Mouse (Mus musculus) liver, postnatal 0 days (tissue): ENCODE results near the gene Rftn1. TPM values are rescaled to one million over a fixed set of nuclear protein-coding genes. Genes with fewer than 3 reads are reported as not detected.

ENCODE experiments used
- ATAC-seq: fragments of 200-750 bp; cut with Nextera tagmentation; 2 replicates; pipeline ENCODE4 v1.8.0; 2017; ENCODE audit warnings: mild to moderate bottlenecking, moderate library complexity
- DNase-seq: peaks from one replicate; pipeline ENCODE4 v3.0.0-alpha.2; 2016
- H3K27ac ChIP-seq: fragments of 300-500 bp; sonication (generic); 2 replicates; pipeline ENCODE4 v1.5.1; 2014; ENCODE audit warnings: antibody characterized with exemption, moderate library complexity, mild to moderate bottlenecking, low read depth
- H3K27me3 ChIP-seq: fragments of 300-500 bp; sonication (generic); 2 replicates; pipeline ENCODE4 v1.6.1; 2014; ENCODE audit warnings: low read length, control low read depth, mixed read lengths; ENCODE audit not compliant: insufficient read depth
- H3K36me3 ChIP-seq: fragments of 300-500 bp; sonication (generic); replicated peaks from 2 replicates; pipeline ENCODE4 v1.6.1; 2014; ENCODE audit warnings: mild to moderate bottlenecking, control low read depth, low read length, moderate library complexity, mixed read lengths; ENCODE audit not compliant: insufficient read depth
- H3K4me1 ChIP-seq: fragments of 300-500 bp; sonication (generic); 2 replicates; pipeline ENCODE4 v1.6.1; 2014; ENCODE audit warnings: antibody characterized with exemption, mild to moderate bottlenecking, control low read depth; ENCODE audit not compliant: insufficient read depth
- H3K4me2 ChIP-seq: fragments of 300-500 bp; sonication (generic); 2 replicates; pipeline ENCODE4 v1.6.1; 2014; ENCODE audit warnings: low read depth, mild to moderate bottlenecking, low read length, moderate library complexity, mixed read lengths
- H3K4me3 ChIP-seq: fragments of 300-500 bp; sonication (generic); 2 replicates; pipeline ENCODE4 v1.5.1; 2014; ENCODE audit warnings: low read depth, low read length
- H3K9ac ChIP-seq: fragments of 300-500 bp; sonication (generic); replicated peaks from 2 replicates; pipeline ENCODE4 v1.6.1; 2014; ENCODE audit warnings: mild to moderate bottlenecking, moderate library complexity
- H3K9me3 ChIP-seq: fragments of 300-500 bp; sonication (generic); 2 replicates; pipeline ENCODE4 v1.6.1; 2016; ENCODE audit warnings: mild to moderate bottlenecking, control low read depth, low read length, mixed read lengths
- CTCF ChIP-seq: sonication (generic); IDR thresholded peaks from 2 replicates; pipeline ENCODE4 v1.5.1; 2016; ENCODE audit warnings: antibody characterized with exemption, low read depth
- EP300 ChIP-seq: IDR thresholded peaks from 2 replicates; pipeline ENCODE4 v1.6.1; 2016; ENCODE audit warnings: antibody characterized with exemption, low read depth, mild to moderate bottlenecking
- WGBS: fragments of 180-500 bp; shearing (Covaris S2); extraction: QIAGEN DNeasy Blood & Tissue Kit; methylation state at CpG from one replicate; pipeline ENCODE4 v1.1.7; 2014; ENCODE audit not compliant: insufficient replicate concordance; 5-methylcytosine and 5-hydroxymethylcytosine counted together
- polyA plus RNA-seq: library from polyadenylated mRNA; unstranded; fragments of >200 nt; fragmentation: Nextera tagmentation; extraction: Ambion mirVana; gene quantifications from 2 replicates; pipeline ENCODE4 v1.2.1, GENCODE M21; 2015

Gene Rftn1
- polyA plus RNA-seq, 1 experiment from 2014 or later = 6.0 TPM

DNA sequence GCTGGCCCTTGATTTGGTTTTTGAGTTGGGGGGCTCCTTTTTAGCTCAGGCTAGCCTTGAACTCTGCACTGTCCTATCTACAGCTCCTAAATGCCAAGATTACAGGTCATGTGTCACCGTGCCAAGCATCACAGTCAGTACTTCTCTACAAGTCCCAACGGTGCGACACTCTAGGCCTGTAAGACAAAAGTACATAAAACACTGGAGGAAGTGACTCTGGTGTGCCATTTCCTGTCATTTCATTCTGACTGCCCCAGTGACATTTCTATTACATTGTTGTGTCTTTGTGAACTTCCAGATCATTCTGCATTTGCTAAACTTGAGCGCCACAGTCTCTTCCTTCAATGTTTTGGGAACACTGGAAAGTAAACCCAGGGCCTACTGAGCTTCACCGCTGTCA, 4.9 kb downstream of the Rftn1 start:
- H3K4me2 ChIP-seq = no peak overlapping the region
- DNase-seq (no peak), ATAC-seq (no peak)
- H3K4me3 ChIP-seq = no peak overlapping the region
- H3K27me3 ChIP-seq = peaks cover 13% of the 10 kb centered on the region
- peaks cover 4% of the 10 kb centered on the region; the same call in 1 of the 2 replicates for H3K4me1 ChIP-seq
- H3K9ac ChIP-seq = no peak overlapping the region
- TF ChIP-seq EP300 (no peak), CTCF (no peak)
- H3K36me3 ChIP-seq = no peaks in the 10 kb centered on the region
- H3K9me3 ChIP-seq = no peaks in the 10 kb centered on the region
- 54% methylated on average over 5 of the region's 5 CpGs for WGBS
- H3K27ac ChIP-seq = no peak overlapping the region

DNA sequence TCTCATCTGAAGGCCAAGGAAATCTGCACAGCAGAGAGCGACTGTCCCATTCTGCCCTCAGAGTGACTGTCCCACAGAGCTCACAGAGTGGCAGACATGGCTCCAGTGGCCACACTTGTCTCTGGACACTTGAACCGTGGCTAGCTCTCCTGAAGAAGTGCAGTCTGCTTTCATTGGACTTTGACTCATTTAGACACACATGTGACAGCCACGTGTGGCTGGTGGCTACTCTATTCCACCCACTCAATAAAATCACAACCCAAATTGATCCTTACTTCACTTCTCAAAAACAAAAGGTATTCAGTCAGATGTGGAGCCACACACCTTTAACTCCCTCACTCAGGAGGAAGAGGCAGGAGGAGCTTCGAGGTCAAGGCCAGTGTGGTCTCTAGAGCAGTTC, 5.4 kb downstream of the Rftn1 start:
- no peak overlapping the region for H3K9ac ChIP-seq
- TF ChIP-seq CTCF = no peak
- no peak for TF ChIP-seq EP300
- peaks cover 8% of the 10 kb centered on the region for H3K27me3 ChIP-seq
- H3K36me3 ChIP-seq = no peaks in the 10 kb centered on the region
- no peak overlapping the region for H3K4me3 ChIP-seq
- H3K4me2 ChIP-seq = no peak overlapping the region
- no peak for DNase-seq
- no peak for ATAC-seq
- H3K9me3 ChIP-seq = no peaks in the 10 kb centered on the region
- H3K27ac ChIP-seq = no peak overlapping the region
- WGBS = 72% methylated on average over 4 of the region's 4 CpGs
- H3K4me1 ChIP-seq = 0 out of 2 replicates have a peak, but pooled peaks cover 2% of the 10 kb centered on the region

DNA sequence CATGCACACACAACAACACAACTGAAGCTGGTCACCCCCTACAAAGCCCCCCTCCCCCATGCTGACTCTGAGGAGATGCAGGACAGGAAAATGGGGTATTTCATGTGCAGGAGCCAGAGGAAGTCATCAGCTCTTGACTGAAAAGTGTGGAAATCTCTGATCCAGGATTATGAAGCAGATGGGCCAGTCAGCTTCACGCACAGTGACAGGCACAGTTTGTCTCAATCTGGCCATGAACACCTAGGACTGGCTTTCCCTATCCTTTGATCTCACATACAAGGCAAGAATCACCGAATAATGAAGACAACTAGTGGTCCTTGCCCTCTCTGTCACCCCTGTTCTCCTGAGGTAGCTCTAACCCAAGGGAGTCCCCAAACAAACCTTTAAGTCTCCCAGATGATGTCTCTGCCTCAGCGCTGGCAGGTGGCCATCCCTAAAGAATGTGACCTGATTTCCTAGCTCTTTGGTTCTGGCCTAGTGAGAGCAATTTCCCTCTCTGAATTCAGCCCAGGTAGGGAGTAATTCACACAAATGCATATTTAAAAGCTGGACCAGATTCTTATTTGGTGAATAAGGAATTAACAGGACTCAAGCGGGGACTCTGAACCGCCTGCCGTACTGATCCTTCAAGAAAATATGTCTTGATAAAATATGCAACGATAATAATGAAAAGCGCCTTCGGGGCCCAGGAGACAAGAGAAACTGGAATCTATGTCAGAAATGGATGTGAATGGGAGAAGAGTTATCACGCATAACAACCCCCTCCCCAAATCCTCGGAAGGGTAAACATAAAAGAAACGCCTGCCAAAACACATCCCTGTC, 6.0 kb downstream of the Rftn1 start:
- DNase-seq (no peak), ATAC-seq (no peak)
- 82% methylated on average over 12 of the region's 12 CpGs for WGBS
- 0 out of 2 replicates have a peak, but pooled peaks cover 2% of the 10 kb centered on the region for H3K4me1 ChIP-seq
- H3K4me3 ChIP-seq = no peak overlapping the region
- H3K4me2 ChIP-seq = no peak overlapping the region
- H3K27ac ChIP-seq = no peak overlapping the region
- 0 out of 2 replicates have a peak, but pooled peaks cover 1% of the 10 kb centered on the region for H3K27me3 ChIP-seq
- no peaks in the 10 kb centered on the region for H3K9me3 ChIP-seq
- no peaks in the 10 kb centered on the region for H3K36me3 ChIP-seq
- TF ChIP-seq EP300 = no peak
- no peak for TF ChIP-seq CTCF
- no peak overlapping the region for H3K9ac ChIP-seq

DNA sequence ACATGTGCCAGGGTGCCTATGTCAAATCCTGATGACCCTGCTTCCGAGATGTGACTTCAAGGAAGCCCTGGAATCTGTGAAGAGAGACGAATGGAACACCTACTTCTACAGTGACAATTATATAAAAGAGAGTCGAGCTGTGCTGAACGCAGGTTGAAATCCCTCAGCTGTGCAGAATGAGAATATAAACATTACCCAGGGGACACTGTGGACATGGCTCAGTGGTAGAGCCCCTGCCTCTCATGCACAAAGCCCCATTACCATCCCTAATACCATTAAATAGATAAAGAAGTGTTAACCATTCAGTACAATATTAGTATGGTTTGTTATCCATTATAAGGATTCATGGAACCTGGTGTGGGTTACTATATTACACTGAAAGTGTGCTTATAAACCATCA, 7.2 kb downstream of the Rftn1 start:
- 69% methylated on average over 4 of the region's 4 CpGs for WGBS
- DNase-seq (no peak), ATAC-seq (no peak)
- H3K9me3 ChIP-seq = no peaks in the 10 kb centered on the region
- peak overlapping the region; percentile 62 for H3K27ac ChIP-seq
- no peaks in the 10 kb centered on the region for H3K27me3 ChIP-seq
- H3K9ac ChIP-seq = no peak overlapping the region
- H3K4me2 ChIP-seq = no peak overlapping the region
- H3K4me3 ChIP-seq = no peak overlapping the region
- no peaks in the 10 kb centered on the region for H3K36me3 ChIP-seq
- H3K4me1 ChIP-seq = 0 out of 2 replicates have a peak, but pooled peaks cover 2% of the 10 kb centered on the region
- no peak for TF ChIP-seq EP300
- TF ChIP-seq CTCF = no peak

DNA sequence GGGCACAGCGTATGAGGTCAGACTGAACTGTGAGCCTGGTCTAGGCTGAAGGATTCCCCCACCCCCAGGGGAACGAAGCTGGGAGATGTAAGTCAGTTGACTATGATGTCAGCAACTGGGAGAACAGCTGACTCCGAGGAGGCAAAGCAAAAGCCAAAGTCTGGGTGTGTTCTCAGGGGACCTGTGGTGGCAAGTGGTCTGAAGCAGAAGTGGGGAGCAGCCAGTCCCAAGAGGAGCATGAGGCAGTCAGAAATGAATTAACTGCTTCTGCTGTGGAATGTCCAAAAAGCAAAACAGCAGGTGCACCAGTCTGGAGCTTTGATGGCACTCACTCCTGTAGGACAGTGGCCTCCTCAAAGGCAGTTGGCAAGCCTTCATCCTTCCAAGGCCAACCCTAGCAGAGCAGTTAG, 7.9 kb downstream of the Rftn1 start:
- WGBS = 59% methylated on average over 3 of the region's 3 CpGs
- peak; percentile 74 for ATAC-seq
- H3K27me3 ChIP-seq = no peaks in the 10 kb centered on the region
- H3K4me3 ChIP-seq = no peak overlapping the region
- TF ChIP-seq EP300 (no peak), CTCF (no peak)
- H3K9me3 ChIP-seq = no peaks in the 10 kb centered on the region
- H3K27ac ChIP-seq = peak overlapping the region; percentile 62
- no peak overlapping the region for H3K9ac ChIP-seq
- no peak overlapping the region for H3K4me2 ChIP-seq
- no peaks in the 10 kb centered on the region for H3K36me3 ChIP-seq
- H3K4me1 ChIP-seq = 0 out of 2 replicates have a peak, but pooled peaks cover 2% of the 10 kb centered on the region
- DNase-seq = peak; percentile 49

DNA sequence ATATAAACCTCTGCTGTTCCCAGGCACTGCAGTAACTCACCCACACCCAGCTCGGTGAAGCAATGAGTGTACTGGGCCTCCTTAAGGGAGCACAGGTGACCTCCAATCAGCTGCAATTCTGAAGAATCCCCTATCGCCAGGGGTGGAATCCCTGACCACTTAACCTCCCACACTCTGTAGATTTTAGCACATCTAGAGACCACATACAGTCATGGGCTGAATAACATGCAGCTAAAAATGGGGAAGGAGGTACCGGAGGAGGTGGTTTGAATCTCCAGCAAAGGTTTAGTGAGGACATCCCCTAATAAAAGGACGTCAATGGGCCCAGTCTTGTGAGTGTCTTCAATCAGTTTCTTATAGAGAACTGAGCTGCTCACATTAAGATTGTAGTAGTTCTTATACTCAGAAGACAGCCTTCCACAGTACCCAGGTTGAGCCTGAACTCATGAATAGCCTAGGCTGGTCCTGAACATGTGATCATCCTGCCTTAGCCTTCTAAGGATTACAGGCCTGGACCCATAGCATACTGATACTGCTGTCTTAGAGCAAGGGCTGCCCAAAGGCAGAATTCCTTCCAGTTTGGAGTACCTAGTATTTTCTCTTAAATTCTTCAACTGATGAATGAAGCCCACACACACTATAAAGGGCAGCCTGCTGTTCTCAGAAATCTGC, 9.4 kb downstream of the Rftn1 start:
- no peaks in the 10 kb centered on the region for H3K36me3 ChIP-seq
- no peak for DNase-seq
- H3K27ac ChIP-seq = no peak overlapping the region
- no peak overlapping the region for H3K4me3 ChIP-seq
- 0 out of 2 replicates have a peak, but pooled peaks cover 2% of the 10 kb centered on the region for H3K4me1 ChIP-seq
- WGBS = 61% methylated on average over 4 of the region's 4 CpGs
- no peak for TF ChIP-seq CTCF
- TF ChIP-seq EP300 = no peak
- no peak overlapping the region for H3K9ac ChIP-seq
- no peak overlapping the region for H3K4me2 ChIP-seq
- ATAC-seq = no peak
- H3K9me3 ChIP-seq = no peaks in the 10 kb centered on the region
- H3K27me3 ChIP-seq = no peaks in the 10 kb centered on the region
